Mouse (Mus musculus): ENCODE results near the gene Ipo11. TPM values are rescaled to one million over a fixed set of nuclear protein-coding genes. Genes with fewer than 3 reads are reported as not detected.

The Ipo11 gene
- polyA plus RNA-seq, 1 experiment: 25.1 TPM

DNA sequence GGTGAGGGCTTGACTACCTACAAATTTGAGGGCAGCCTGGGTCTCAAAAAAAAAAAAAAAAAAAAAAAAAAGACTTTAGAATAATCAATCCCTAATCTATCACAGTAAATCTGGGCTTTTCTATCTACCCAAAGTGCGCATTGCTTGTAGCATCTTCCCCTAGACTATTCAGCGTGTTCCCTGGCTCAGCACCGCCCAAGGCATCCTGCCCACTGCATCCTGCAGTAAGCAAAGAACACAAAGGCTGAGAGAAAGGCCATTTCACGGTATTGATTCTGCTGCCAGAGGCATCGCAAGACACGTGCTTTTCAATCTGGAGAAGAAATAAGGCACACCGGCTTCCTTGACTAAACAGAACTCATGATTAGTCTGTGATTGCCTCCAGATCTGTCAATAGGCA lies 147.9 kb downstream of the Ipo11 start:
- Histone ChIP-seq H3K36me3 (ENCODE audit: control insufficient read depth, insufficient read depth, low read length) (no peaks in the 10 kb centered on the region), H3K4me1 (replicated peaks; ENCODE audit: control insufficient read depth, insufficient read depth, low read length) (no peaks in the 10 kb centered on the region), H3K27me3 (ENCODE audit: control insufficient read depth, insufficient read depth, low read length) (no peaks in the 10 kb centered on the region), H3K27ac (ENCODE audit: control insufficient read depth, insufficient read depth, low read length) (no peak overlapping the region), H3K4me3 (ENCODE audit: control insufficient read depth, insufficient read depth, low read length) (no peak overlapping the region)
- WGBS: 96% methylated on average over 7 of the region's 7 CpGs
- no peak for DNase-seq
- no peak for TF ChIP-seq CTCF (IDR thresholded peaks at IDR 0.05; ENCODE audit: borderline replicate concordance, control insufficient read depth, extremely low read depth, insufficient read depth, low read length, poor library complexity)
- TF ChIP-seq POLR2A (IDR thresholded peaks at IDR 0.05; ENCODE audit: control insufficient read depth, extremely low read depth, insufficient read depth, low read length, poor library complexity): no peak

DNA sequence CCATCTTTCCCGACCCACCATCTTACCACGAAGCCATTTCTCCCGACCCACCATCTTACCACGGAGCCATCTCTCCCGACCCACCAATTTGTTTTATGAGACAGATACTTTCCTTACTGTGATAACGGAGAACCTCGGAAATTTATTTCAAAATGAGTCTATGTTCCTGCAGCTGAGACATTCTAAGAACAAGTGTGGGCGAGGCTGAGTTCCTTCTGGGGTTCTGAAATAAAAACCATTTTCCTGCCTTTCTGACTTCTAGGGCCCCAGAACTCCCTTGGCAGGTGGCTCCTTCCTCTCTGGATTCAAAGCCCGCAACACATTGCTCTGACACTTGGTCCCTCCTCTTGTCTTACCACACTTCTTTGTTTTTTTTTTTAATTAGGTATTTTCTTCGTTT lies 168.0 kb downstream of the Ipo11 start:
- no peaks in the 10 kb centered on the region for H3K36me3 ChIP-seq (ENCODE audit: control insufficient read depth, insufficient read depth, low read length)
- 78% methylated on average over 10 of the region's 10 CpGs for WGBS
- no peak for TF ChIP-seq POLR2A (IDR thresholded peaks at IDR 0.05; ENCODE audit: control insufficient read depth, extremely low read depth, insufficient read depth, low read length, poor library complexity)
- no peak for TF ChIP-seq CTCF (IDR thresholded peaks at IDR 0.05; ENCODE audit: borderline replicate concordance, control insufficient read depth, extremely low read depth, insufficient read depth, low read length, poor library complexity)

DNA sequence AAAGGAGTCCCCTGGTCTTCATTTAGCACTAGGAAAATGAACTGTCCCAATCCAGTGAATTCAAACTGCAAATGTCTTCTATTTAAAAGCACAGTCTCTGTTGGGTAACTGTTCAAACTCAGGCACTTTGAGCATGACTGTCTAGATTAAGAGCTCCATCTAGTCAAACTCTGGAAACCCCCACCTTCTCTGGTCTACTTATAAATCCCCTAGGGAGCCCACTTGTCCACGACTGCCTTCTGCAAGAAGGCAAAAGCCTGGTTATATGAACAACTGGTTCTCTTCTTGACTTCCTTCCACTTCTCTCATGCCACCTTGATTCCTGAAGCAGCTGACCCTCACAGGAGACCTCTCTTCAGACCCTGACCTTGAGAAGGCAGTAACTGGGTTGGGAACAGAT lies 174.1 kb downstream of the Ipo11 start:
- H3K4me1 ChIP-seq (replicated peaks; ENCODE audit: control insufficient read depth, insufficient read depth, low read length): no peaks in the 10 kb centered on the region; the same call in 1 of the 2 replicates
- WGBS: 46% methylated on average over 1 of the region's 1 CpGs
- no peaks in the 10 kb centered on the region for H3K36me3 ChIP-seq (ENCODE audit: control insufficient read depth, insufficient read depth, low read length)
- H3K4me3 ChIP-seq (ENCODE audit: control insufficient read depth, insufficient read depth, low read length): no peak overlapping the region
- no peak for TF ChIP-seq POLR2A (IDR thresholded peaks at IDR 0.05; ENCODE audit: control insufficient read depth, extremely low read depth, insufficient read depth, low read length, poor library complexity)
- no peak for TF ChIP-seq CTCF (IDR thresholded peaks at IDR 0.05; ENCODE audit: borderline replicate concordance, control insufficient read depth, extremely low read depth, insufficient read depth, low read length, poor library complexity)
- no peak for DNase-seq
- H3K27ac ChIP-seq (ENCODE audit: control insufficient read depth, insufficient read depth, low read length): no peak overlapping the region
- H3K27me3 ChIP-seq (ENCODE audit: control insufficient read depth, insufficient read depth, low read length): no peaks in the 10 kb centered on the region

More for the DNA sequence above, 168.0 kb downstream of the Ipo11 start:
- DNase-seq: no peak
- Histone ChIP-seq H3K4me3 (ENCODE audit: control insufficient read depth, insufficient read depth, low read length) (no peak overlapping the region), H3K27ac (ENCODE audit: control insufficient read depth, insufficient read depth, low read length) (no peak overlapping the region), H3K4me1 (replicated peaks; ENCODE audit: control insufficient read depth, insufficient read depth, low read length) (no peaks in the 10 kb centered on the region), H3K27me3 (ENCODE audit: control insufficient read depth, insufficient read depth, low read length) (no peaks in the 10 kb centered on the region)

DNA sequence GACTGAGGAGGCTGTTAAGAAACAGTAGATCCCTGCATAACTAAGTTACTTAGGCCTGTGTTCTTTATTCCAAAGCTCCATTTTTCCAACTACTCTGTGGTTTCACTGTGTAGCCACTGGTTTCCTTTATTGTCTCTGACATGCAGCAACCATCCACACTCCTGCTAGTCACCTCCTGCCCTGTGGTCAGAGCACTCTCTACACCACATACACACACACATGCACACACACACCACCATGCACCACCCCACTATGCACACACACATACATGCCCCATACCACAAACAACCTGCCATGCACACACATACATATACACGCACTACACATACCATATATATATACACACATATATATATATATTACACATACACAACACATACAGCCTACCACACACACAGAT lies 175.1 kb downstream of the Ipo11 start:
- DNase-seq: no peak
- Histone ChIP-seq H3K4me1 (replicated peaks; ENCODE audit: control insufficient read depth, insufficient read depth, low read length) (no peaks in the 10 kb centered on the region; the same call in 1 of the 2 replicates), H3K27me3 (ENCODE audit: control insufficient read depth, insufficient read depth, low read length) (no peaks in the 10 kb centered on the region), H3K27ac (ENCODE audit: control insufficient read depth, insufficient read depth, low read length) (no peak overlapping the region), H3K36me3 (ENCODE audit: control insufficient read depth, insufficient read depth, low read length) (no peaks in the 10 kb centered on the region), H3K4me3 (ENCODE audit: control insufficient read depth, insufficient read depth, low read length) (no peak overlapping the region)
- TF ChIP-seq POLR2A (IDR thresholded peaks at IDR 0.05; ENCODE audit: control insufficient read depth, extremely low read depth, insufficient read depth, low read length, poor library complexity): no peak
- no peak for TF ChIP-seq CTCF (IDR thresholded peaks at IDR 0.05; ENCODE audit: borderline replicate concordance, control insufficient read depth, extremely low read depth, insufficient read depth, low read length, poor library complexity)
- 97% methylated on average over 1 of the region's 1 CpGs for WGBS

DNA sequence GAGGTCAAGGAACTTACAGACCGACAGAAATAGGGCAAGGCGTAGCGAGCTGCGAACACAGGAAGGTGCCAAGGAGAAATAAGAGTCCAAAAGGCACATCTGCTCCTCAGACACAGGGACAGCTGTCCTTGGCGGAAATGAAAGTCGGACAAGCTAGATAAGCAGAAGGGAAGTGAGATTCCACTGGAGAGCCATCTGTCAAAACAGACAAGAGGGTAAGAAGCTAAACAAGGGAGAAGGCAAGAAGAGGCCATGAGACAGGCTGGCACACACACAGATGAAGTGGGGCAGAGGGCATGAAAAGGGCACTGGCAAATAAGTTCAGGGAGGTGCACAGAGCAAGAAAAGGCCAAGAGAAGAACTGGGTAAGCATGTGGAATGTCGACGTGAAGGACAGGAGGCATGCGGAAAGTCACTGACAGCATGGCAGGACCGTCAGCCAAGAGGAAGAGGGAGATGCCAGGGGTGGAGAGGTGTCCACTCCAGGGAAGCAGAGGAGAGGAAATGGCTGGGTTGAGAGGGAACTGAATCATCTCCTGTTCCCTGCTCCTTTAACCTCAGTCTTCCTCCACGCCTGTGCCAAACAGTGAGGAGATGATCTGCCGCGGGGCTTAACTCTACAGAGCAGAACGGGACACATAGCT lies 176.4 kb downstream of the Ipo11 start:
- Histone ChIP-seq H3K4me3 (ENCODE audit: control insufficient read depth, insufficient read depth, low read length) (no peak overlapping the region), H3K27me3 (ENCODE audit: control insufficient read depth, insufficient read depth, low read length) (no peaks in the 10 kb centered on the region), H3K27ac (ENCODE audit: control insufficient read depth, insufficient read depth, low read length) (no peak overlapping the region), H3K36me3 (ENCODE audit: control insufficient read depth, insufficient read depth, low read length) (no peaks in the 10 kb centered on the region), H3K4me1 (replicated peaks; ENCODE audit: control insufficient read depth, insufficient read depth, low read length) (no peaks in the 10 kb centered on the region; the same call in 1 of the 2 replicates)
- no peak for DNase-seq
- TF ChIP-seq CTCF (IDR thresholded peaks at IDR 0.05; ENCODE audit: borderline replicate concordance, control insufficient read depth, extremely low read depth, insufficient read depth, low read length, poor library complexity): no peak
- TF ChIP-seq POLR2A (IDR thresholded peaks at IDR 0.05; ENCODE audit: control insufficient read depth, extremely low read depth, insufficient read depth, low read length, poor library complexity): no peak
- WGBS: 50% methylated on average over 14 of the region's 14 CpGs

DNA sequence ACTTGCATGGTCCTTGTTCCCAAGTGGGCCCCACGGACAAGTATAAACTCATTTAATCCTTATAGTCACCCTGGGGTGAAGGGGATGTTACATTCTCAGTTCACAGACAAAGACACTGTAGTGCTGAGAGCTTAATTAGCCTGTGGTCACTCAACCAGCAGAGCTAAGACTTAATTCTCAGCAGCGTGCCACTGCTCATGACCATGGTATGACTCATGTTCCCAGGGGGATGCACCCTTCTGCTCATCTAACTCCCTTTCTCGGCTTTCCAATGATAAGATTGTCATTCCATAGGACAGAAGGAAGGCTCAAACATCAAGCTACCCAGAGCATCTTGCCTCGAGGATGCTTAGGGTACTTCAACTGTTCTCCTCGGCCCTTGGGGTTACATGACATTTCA lies 180.9 kb downstream of the Ipo11 start:
- WGBS: 89% methylated on average over 5 of the region's 5 CpGs
- no peak overlapping the region for H3K27ac ChIP-seq (ENCODE audit: control insufficient read depth, insufficient read depth, low read length)
- H3K27me3 ChIP-seq (ENCODE audit: control insufficient read depth, insufficient read depth, low read length): no peaks in the 10 kb centered on the region
- DNase-seq: no peak
- no peak overlapping the region for H3K4me3 ChIP-seq (ENCODE audit: control insufficient read depth, insufficient read depth, low read length)
- TF ChIP-seq POLR2A (IDR thresholded peaks at IDR 0.05; ENCODE audit: control insufficient read depth, extremely low read depth, insufficient read depth, low read length, poor library complexity) (no peak), CTCF (IDR thresholded peaks at IDR 0.05; ENCODE audit: borderline replicate concordance, control insufficient read depth, extremely low read depth, insufficient read depth, low read length, poor library complexity) (no peak)
- H3K36me3 ChIP-seq (ENCODE audit: control insufficient read depth, insufficient read depth, low read length): no peaks in the 10 kb centered on the region
- no peaks in the 10 kb centered on the region; the same call in 1 of the 2 replicates for H3K4me1 ChIP-seq (replicated peaks; ENCODE audit: control insufficient read depth, insufficient read depth, low read length)

DNA sequence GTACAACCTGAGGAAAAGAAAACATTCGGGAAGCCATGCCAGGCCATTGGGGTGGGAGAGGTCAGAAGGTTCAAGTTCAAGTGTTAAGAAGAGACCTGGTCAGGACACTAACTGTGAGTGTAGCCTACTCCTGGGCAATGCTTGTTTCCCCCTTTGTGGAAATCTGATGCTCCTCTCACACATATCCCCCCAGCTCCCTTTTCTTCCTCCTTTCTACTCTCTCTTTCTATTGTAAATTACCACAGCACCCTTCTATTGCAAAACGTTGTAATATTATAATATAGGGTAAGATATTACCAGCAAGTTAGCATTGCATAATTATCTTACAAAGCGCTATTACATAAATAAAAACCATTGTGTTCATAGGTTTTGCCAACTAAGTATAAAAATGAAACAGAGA lies 182.5 kb downstream of the Ipo11 start:
- Histone ChIP-seq H3K27ac (ENCODE audit: control insufficient read depth, insufficient read depth, low read length) (no peak overlapping the region), H3K27me3 (ENCODE audit: control insufficient read depth, insufficient read depth, low read length) (no peaks in the 10 kb centered on the region), H3K4me3 (ENCODE audit: control insufficient read depth, insufficient read depth, low read length) (no peak overlapping the region), H3K36me3 (ENCODE audit: control insufficient read depth, insufficient read depth, low read length) (no peaks in the 10 kb centered on the region), H3K4me1 (replicated peaks; ENCODE audit: control insufficient read depth, insufficient read depth, low read length) (no peaks in the 10 kb centered on the region)
- no peak for DNase-seq
- TF ChIP-seq CTCF (IDR thresholded peaks at IDR 0.05; ENCODE audit: borderline replicate concordance, control insufficient read depth, extremely low read depth, insufficient read depth, low read length, poor library complexity) (no peak), POLR2A (IDR thresholded peaks at IDR 0.05; ENCODE audit: control insufficient read depth, extremely low read depth, insufficient read depth, low read length, poor library complexity) (no peak)
- 90% methylated on average over 3 of the region's 3 CpGs for WGBS

Data from thymus, adult 2 months (tissue).